Mouse (Mus musculus) right cerebral cortex, postnatal 10 days (tissue): ENCODE measurements at regions not wholly inside any gene's neighbourhood (a gene's known extent, or its start where the extent isn't known, plus 50 kb on each side); places are given as distances from the start of the nearest gene placed in this dataset.
A peak's percentile ranks its signal among the peaks of the same experiment; 100 is the strongest.

Source experiments
- DNase-seq, 2 experiments: peaks; one replicate each; pipeline ENCODE4 v3.0.0; 2021; ENCODE audit warnings: low spot score in 2 of 2

DNA sequence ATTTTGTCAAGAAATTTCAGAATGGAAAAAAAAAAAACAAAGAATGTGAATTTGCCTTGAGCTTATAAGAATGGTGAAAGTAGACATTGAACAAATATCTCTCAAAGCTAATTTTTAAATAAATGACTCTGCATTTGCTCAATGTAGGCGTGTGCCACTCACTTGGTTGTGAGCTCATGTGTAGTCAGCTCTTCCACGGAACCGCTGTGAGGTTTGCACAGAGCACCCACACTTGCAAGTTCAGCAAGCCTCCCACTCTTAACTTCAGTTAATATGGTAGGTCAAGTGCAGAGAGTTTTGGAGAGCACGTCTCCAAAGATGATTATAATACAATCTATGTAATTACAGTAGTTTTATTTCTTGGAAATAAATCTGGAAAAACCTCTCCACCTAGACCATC is 479.9 kb upstream of the Mef2c start:
- DNase-seq = no peak

DNA sequence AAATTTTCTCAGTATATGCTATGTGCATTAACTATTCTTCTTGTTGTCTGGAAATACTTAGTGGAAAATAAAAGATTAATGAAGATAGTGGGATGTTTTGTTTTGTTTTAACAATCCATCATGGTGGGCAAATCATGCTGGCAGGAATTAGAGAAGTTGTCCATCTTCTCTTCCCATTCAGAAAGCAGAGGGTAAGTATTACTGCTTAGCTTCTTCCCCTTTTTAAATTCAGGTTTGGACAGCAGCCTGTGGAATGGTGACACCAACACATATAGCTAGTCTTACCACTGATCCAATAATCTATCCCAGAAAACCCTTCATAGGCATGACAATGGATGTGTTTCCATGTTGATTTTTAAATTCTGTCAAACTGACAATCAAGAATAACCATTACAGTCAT is 467.9 kb upstream of the Mef2c start:
- DNase-seq = no peak

DNA sequence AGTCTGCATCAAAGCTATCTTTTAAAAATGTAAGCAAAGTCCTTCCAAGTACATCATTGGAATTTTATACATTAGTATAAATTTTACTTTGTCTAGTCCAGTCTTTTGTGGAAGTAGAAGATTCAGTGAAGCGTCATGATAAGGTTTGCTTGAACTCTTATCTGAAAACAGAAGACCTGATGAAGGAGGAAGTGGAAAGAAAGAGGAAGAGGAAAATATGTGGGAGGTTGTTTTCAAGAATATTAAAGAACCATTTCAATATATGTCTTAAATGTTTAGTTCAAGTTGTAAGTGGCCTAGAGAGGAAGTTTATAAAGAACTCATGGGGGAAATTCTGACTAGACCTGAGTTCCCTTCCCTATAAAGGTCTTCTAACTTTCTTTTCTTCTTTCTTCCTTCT is 462.3 kb upstream of the Mef2c start:
- no peak for DNase-seq

DNA sequence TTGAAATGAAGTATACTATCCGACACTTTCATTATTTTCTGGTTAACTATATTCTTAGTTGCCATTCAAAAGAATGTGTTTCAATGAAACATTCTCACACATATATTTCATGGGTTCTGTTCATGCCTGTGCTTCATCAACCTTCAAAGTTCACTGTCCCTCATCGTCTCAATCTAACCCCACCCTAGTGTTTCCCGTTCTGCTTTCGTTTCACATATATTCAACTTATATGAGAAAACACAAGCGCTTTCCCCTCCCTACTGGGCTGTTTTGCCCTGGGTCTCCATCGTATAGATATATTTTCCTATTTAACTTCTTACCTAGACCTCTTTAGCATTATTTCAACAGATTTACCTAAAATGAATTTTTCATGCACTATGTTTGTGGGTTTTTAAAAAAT is 458.3 kb upstream of the Mef2c start:
- no peak for DNase-seq

DNA sequence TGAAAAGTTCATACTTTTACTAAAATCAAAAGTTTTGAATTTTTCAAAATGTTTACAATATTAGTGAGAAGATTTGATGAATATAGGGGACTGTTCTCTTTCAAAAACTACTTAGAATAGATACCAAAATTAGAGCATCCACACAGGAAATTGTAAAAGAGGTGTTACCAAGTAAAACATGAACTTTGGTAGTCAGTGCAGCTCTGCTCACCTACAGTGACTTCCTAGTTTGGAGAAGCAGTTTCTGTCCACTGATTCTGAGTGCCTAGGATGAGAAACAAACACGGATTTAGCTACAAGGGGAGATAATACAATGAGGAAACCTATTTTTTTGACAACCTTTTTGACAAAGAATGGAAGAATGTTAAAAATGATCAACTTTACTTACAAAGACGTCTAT is 457.9 kb upstream of the Mef2c start:
- no peak for DNase-seq

DNA sequence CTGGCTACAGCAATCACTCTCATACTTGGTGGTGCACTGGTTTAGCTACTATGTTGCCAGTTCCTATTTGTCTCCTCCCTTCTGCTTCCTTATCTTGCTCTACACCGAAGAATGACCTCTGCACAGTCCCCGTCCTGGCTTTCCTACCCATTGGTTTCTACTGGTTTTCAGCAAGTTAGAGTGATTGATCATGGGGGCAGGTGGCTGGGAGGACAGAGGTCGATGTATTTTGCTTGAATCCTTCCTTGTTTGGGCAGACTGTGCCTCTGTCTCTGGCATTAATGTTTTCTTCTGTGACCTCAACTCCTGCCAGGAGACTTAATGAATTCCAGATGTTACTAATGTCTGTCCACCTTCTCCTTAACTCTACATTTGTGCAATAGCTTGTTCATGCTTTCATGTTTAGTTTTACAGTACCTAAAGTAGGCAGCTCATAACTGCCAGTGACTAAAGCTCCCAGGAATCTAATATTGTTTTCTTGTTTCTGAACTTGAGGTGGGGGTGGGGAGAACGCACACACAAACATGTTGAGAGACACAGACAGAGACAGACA is 457.2 kb upstream of the Mef2c start:
- no peak for DNase-seq

DNA sequence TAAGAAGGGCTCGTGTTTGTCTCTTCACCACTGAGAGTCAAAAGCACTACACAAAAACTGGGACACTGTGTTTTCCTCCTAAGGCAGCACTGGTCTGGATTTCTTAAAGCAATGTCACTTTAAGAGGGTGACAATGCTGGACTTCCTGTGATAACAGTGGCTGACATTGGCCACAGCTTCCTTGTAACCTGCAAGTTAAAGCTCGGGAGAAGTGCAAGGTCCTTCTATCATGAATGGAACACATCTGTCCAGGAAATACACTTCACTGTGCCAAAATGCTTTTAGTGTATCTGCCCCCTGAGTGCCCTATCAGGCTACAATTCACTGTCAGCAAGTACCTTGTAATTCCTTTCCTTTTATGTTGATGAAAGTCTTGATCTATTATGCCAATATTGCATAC is 448.0 kb upstream of the Mef2c start:
- DNase-seq = no peak

DNA sequence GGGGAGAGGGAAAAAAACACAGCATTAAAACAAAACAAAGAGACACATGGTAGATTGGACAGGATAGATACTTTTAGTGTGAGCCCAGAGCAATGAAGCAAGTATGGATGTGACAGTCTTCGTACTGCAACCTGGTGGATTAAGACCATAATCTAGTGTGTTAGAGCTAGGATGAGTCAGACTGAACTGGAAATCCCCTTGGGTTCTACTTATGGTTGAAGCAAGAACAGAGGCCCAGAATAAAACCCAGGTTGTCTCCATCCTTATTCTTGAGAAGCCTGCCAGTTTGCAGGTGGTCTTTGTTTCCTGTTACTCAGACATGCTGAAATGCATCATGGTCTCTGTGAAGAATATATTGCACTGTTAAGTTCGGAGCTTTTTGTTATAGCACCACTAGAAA is 447.4 kb upstream of the Mef2c start:
- no peak for DNase-seq

DNA sequence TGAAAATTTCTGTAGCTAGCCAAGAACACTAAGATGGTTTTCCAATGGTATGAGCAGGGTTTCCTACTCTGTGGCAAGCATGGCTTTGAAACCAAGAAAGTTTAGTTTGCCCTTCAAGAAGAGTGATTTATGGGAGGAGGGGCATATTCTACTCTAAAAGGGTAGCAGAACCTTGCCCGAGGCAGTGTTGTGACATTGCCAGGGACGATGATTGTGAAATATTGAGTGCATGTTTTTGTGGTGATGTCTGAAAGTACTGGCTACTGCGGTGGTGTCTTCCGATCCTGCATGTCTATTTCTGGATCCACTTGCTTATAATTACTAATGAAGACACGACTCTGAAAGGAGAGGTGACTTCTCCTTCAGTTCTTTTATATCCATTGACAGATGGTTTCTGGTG is 439.1 kb upstream of the Mef2c start:
- peak in 1 of 2 experiments; percentile 26 for DNase-seq

DNA sequence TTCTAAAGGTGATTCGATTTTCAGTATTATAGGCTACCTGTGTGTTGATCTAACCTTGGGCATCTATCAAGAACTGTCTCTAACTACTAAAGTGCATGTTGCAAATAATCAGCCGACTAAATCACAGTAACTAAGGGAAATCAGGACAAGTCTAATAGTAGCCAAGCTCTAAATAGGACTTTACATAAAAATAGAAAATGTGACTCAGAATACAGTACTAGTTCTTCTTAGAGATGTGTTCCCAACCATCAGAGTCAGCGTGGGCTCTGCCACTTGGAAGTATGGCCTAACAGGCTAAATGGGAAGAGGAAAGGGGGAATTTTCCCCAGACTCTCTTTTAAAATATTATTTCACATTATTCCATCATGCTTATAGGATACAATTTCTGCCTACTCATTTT is 438.6 kb upstream of the Mef2c start:
- no peak for DNase-seq

DNA sequence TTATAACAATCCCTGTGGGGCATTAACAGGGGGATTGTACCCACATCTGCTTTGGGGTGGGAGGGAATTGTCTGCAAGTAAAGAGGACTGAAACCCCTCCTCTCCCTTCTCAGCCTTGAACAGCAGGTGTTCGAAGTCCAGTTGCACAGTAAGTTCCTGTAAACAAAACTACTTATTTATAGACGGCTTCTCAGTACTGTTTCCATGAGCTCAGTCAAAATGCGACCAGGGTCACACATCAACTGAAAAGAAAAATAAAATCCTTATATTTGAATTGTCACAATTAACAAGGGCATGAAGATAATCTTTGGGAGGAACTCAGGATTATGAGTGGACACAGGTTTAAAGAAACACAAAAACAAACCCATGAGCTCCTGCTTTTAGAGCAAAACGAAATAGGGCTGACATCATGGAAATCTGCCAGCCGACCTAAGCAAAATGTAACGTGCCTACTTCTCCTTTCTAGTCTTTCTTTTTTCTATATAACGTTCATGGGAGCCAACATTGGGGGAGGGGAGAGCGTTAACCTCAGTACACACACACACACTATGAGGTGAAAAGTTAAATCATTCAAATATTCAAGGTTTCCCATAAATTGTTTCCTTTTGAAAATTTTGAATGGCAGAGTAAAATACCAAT is 437.6 kb upstream of the Mef2c start:
- DNase-seq = peak in 1 of 2 experiments; percentile 37

DNA sequence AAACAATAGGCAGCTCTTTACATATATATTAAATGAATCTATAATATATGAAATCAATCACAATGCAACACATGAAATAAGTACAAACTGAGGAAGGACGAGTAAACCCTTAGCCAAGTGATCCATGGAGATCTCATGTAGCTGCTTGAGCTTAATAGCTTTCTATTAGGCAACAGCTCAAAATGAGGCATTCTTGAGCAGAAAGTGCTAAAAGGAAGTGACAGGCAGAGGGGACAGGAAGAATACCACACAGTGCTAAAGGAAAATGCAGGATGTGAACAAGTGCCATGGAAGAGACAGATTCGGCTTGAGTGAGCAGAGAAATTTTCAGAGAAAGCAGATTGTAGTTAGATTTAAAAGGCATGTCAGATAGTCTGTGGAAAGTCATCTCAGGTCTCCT is 436.3 kb upstream of the Mef2c start:
- DNase-seq = no peak

DNA sequence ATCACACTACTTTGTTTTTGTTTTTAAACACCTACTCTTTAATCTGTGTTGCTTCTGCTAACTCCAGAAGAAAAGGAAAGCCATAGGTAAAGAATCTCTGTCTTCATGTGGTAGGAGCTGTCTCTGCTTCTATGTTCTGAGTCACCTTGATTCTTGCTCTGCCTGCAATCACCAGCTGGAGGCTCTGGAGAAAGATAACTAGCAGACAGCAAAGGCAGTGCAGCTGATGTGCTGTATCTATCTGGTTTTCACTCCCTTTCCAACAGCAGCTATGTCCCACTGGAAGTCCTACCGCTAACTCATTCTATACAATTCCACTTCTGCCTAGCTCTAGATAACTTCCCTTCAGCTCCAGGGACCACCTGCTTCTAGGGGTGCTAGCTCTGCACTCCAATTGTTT is 435.2 kb upstream of the Mef2c start:
- DNase-seq = no peak

DNA sequence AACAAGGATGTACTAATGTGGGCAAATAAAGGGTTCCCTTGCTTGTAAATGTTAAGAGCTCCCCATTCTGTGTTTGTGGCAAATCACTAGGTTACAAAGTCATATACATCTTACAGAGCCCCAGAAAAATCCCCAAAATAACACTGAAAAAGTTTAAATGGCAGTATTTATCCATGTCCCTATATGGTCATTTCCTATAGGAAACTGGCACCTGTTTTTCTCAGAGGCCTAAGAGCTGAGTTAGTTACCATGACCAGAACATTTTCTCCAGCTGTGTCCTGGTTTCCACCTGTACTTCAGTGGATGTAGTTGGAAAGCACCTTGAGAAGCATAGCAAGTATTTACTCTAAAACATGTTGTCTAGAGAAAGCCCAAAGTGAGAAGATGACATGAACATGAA is 434.5 kb upstream of the Mef2c start:
- no peak for DNase-seq

DNA sequence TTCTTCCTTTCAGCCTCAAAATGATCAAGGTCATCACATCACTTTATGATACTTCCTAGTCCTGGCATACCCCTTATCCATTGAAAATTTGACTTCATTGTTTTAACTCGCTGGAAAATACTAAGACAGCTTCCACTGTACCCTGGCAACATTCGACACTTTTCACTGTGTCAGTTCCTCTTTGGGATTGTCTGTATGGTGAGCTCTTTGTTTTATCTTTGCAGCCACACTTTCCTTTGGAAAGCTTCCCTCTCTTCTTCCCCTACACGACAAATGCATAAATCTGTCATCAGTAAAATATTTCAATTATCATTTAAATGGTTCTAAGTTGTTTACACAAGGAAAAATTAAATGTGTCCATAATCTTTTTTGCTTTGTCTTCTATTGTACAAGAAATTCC is 431.8 kb upstream of the Mef2c start:
- DNase-seq = no peak

DNA sequence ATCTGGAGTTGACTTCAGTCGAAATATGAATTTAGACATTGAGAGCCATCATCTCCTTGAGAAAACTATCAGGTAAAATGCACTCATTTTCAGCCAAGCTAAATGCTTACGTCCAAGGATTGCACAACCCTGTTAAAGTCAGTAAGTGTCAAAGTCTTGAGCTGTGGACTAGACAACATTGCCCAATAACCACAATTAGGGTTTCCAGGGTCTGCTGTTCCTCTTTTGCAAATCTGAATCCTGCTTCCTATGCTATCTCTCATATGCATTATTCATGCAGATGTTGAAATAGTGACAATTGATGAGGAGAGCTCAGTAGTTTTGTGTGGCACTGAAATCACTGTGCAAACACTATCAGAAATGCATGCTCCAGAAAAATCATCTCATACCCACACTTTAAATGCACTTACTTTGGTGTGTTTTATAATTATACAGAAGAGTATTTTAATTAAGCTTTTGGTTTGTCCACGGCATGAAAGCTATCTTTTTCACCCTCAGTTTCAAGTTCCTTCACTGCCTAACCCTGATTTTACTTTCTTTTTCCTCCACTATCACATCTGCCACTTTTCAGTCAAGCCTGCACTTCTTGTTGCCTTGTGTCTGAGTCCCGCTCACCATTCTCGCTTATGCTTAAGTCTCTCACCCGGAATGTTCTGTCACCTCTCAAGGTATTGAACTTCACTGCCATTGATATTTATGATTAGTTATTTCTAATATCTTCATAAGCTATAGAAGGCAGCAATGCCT is 429.4 kb upstream of the Mef2c start:
- DNase-seq = no peak

DNA sequence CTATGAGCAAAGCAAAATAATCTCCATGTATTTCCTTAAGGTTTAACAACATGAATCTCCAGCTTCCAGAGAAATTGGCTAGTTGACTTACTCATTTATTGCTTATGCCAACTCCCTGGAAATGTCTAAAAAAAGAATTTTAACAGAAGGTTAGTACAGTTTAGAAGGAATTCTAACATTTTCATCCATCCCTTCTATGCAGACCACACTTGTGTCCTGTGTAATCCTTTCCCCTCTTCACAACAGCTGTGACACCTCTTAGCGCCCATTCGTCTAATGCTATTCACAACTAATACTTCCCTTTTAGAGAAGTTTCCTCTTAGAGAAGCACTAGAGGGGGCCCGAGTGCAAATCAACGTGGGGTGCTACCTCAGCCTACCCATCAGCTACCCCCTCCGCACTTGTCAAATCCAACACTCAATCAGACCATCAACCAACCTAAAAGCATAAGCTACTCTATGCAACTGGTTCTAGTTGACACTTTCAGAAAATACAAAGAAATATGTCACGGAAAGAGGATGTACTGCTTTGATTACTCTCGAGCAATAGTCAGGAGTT is 428.4 kb upstream of the Mef2c start:
- DNase-seq = peak; percentile 26 to 28

DNA sequence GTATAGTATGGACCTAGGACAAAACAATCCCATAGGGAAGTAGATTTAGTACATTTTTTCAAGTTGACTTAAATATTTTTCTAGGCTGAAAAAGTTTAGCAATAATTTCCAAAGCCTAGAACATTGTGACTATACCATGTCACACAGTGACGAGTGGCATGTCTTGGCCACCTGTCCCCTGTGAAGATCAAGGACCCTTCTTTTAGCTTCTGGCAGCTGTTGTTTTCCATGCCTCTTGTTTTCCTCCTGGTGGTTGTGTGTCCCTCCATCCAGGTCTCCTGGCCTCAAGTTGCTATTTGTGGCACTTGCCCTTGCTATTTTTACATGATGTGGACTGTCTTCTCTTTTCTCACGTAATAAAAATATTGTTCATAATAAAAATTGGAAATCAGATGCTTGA is 427.2 kb upstream of the Mef2c start:
- no peak for DNase-seq

DNA sequence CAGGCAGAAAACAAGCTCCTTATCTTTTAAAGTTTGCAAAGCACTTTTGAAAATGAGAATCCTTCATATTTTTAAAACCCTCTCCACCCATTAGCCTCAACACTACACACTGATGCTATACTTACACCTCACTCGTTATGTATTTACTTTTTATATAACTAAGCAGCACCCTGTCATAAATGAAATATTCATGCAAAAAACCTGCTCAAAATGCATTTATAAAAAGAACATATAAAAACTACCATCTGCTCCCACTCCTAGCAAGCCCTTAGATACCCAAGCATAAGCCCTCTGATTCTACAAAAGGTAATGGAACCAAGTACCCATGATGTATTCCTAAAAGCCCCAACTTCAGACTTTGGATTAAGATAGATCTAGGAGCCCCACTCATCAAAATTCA is 426.7 kb upstream of the Mef2c start:
- DNase-seq = no peak

DNA sequence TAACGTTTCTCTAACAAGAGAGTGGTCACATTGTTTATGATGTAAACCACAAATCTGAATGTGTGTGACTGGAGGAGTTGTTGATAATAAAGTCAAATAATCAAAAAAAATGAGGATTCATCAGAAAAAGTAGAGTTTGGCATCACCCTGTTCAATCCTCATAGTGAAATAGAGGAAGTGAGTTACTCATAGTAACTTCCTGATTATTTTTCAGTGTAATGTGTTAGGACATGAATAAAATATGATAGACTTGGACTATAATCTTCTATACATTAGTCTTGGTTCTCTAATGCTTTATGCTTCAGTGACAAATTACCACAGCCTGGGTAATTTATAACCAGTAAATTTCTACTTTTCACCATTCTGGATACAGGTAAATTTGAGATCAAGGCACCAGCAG is 424.5 kb upstream of the Mef2c start:
- no peak for DNase-seq

DNA sequence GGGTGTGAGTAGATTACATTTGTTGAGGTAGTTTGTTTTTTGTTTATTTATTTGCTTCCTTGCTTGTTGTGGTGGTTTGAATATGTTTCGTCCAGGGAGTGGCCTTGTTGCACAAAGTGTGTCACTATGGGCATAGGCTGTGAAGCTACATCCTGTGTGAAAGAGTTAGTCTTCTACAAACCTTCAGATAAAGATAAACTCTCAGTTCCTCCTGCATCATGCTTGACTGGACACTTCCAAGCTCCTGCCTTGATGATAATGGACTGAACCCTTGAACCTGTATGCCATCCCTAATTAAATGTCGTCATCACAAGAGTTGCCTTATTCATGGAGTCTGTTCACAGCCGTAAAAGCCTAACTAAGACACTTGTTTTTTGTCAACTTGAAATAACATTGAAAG is 418.9 kb upstream of the Mef2c start:
- DNase-seq = no peak

DNA sequence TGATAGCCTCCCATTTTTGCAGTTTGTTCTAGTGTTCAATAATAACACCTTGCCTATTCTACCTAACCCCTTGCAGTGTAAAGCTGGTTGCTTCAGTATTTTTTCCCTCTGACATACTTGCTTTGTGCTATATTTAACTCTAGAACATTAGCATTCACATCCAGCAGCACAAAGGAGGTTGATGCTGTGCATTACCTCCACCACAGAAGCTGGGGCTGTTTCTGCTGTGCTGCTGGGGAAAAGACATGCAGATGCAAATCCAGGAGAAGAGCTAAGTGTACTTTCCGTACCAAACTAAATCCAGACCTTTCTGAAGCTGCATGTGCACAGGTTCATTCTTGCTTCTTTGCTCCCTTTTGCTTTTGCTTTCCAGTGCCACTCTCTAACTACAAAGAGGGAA is 403.9 kb upstream of the Mef2c start:
- no peak for DNase-seq

DNA sequence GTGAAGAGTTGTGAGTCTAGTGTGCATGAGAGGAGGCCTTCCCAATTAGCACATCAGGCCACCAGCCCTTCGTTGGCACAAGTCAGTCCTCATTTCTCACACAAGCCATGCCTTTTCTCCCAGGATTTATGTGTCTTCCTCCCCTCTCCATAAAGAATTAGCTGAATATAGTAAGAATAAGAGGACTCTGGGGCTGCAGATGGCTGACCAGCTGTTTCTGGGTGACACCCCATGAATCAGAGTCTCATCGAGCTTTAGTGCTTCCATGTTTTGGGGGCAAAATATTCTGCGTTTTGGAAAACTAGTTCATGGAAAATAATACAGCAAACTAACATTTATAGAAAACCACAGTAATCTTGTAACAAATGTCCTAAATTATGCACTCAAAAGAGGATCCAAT is 393.2 kb upstream of the Mef2c start:
- peak in 1 of 2 experiments; percentile 40 for DNase-seq
